Mouse (Mus musculus) erythroblast, embryonic 14.5 days (primary cell): ENCODE results near the gene Rps27rt.

Source experiments
- GATA1 ChIP-seq: IDR thresholded peaks from 2 replicates; pipeline ENCODE4 v1.6.1; 2012; ENCODE audit warnings: low read length, inconsistent platforms, mixed read lengths
- TAL1 ChIP-seq: IDR thresholded peaks from 3 replicates; pipeline ENCODE4 v1.6.1; 2012; ENCODE audit warnings: low read length, inconsistent platforms, mixed read lengths

- TF ChIP-seq TAL1 (no peak), GATA1 (no peak)
Measured at GRCm38 (mm10) chr9:114988610-114989327, 6.2 kb upstream of the Rps27rt start.
